Mouse (Mus musculus): ENCODE measurements around the gene Syvn1.

Gene Syvn1

GRCm38 (mm10) chr19:6029426-6029825 lies 16.9 kb upstream of the Syvn1 start:
- no peak for TF ChIP-seq GATA4 (IDR thresholded peaks at IDR 0.05; ENCODE audit: insufficient replicate concordance, low read length)

- no peak for TF ChIP-seq GATA4 (IDR thresholded peaks at IDR 0.05; ENCODE audit: insufficient replicate concordance, low read length)
Observed at GRCm38 (mm10) chr19:6030520-6031280, 15.7 kb upstream of the Syvn1 start.

GRCm38 (mm10) chr19:6035966-6036585 lies 10.3 kb upstream of the Syvn1 start:
- TF ChIP-seq GATA4 (IDR thresholded peaks at IDR 0.05; ENCODE audit: insufficient replicate concordance, low read length) = peak; percentile 25; the same call in 1 of the 2 replicates

GRCm38 (mm10) chr19:6037695-6038094 lies 8.7 kb upstream of the Syvn1 start:
- no peak for TF ChIP-seq GATA4 (IDR thresholded peaks at IDR 0.05; ENCODE audit: insufficient replicate concordance, low read length)

GRCm38 (mm10) chr19:6038326-6038725 lies 8.1 kb upstream of the Syvn1 start:
- no peak for TF ChIP-seq GATA4 (IDR thresholded peaks at IDR 0.05; ENCODE audit: insufficient replicate concordance, low read length)

- TF ChIP-seq GATA4 (IDR thresholded peaks at IDR 0.05; ENCODE audit: insufficient replicate concordance, low read length) = no peak
Observed at GRCm38 (mm10) chr19:6040002-6040401, 6.4 kb upstream of the Syvn1 start.

GRCm38 (mm10) chr19:6042293-6042692 lies 4.1 kb upstream of the Syvn1 start:
- TF ChIP-seq GATA4 (IDR thresholded peaks at IDR 0.05; ENCODE audit: insufficient replicate concordance, low read length) = no peak

- TF ChIP-seq GATA4 (IDR thresholded peaks at IDR 0.05; ENCODE audit: insufficient replicate concordance, low read length) = peak; percentile 11; the same call in 1 of the 2 replicates
Observed at GRCm38 (mm10) chr19:6045366-6046293, 746 bp upstream of the Syvn1 start.

- no peak for TF ChIP-seq GATA4 (IDR thresholded peaks at IDR 0.05; ENCODE audit: insufficient replicate concordance, low read length)
Observed at GRCm38 (mm10) chr19:6047154-6047898, 950 bp downstream of the Syvn1 start.

- no peak for TF ChIP-seq GATA4 (IDR thresholded peaks at IDR 0.05; ENCODE audit: insufficient replicate concordance, low read length)
Observed at GRCm38 (mm10) chr19:6047899-6048166, 1.5 kb downstream of the Syvn1 start.

- TF ChIP-seq GATA4 (IDR thresholded peaks at IDR 0.05; ENCODE audit: insufficient replicate concordance, low read length) = no peak
Observed at GRCm38 (mm10) chr19:6048681-6049410, 2.5 kb downstream of the Syvn1 start.

GRCm38 (mm10) chr19:6052516-6052915 lies 6.1 kb downstream of the Syvn1 start:
- TF ChIP-seq GATA4 (IDR thresholded peaks at IDR 0.05; ENCODE audit: insufficient replicate concordance, low read length) = no peak

GRCm38 (mm10) chr19:6054296-6054695 lies 7.9 kb downstream of the Syvn1 start:
- TF ChIP-seq GATA4 (IDR thresholded peaks at IDR 0.05; ENCODE audit: insufficient replicate concordance, low read length) = no peak

GRCm38 (mm10) chr19:6056696-6057095 lies 10.3 kb downstream of the Syvn1 start:
- no peak for TF ChIP-seq GATA4 (IDR thresholded peaks at IDR 0.05; ENCODE audit: insufficient replicate concordance, low read length)

Data from liver, adult (tissue).